Mouse (Mus musculus): ENCODE results near the gene Rab11fip5. TPM values are rescaled to one million over a fixed set of nuclear protein-coding genes. Genes with fewer than 3 reads are reported as not detected.

Gene Rab11fip5
- 14.3 and 16.0 TPM in 2 replicates for polyA plus RNA-seq (2012; rRNA removed)

DNA sequence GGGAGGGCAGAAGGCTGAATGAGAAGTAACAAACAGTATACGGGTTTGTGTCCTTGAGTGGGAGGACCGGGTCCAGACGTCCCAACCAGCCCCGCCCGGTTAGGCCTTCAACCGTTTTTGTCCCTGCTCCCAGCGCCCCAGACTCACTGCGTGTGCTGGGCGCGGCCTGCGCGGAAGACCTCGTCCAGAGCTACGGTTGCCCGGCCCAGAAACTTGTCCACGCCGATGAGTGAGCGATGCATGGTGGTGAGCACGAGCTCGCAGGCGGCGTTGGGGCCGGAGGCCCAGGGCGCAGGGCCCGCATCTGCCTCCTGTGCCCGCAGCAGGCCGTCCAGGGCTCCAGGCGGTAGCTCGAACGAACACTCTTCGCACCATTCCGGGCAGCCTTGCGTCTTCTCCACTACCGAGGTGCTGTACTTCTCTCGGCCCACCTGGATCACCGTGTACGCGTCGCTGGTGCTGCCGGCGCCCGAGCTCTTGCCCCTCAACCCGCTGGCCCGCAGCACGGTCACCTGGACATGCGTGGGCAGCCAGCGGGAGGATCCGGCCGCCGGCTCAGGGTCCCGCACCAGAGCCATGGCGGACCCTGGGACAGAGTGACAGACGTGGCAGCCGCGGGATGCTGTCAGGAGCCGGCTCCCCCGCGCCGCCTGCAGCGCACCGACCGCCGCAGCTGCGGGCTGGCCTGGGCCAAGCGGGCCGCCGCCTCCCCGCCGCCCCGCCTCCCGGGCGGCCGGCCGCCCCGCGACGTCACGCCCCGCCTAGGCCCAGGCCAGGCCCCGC is at the start of gene Rab11fip5:
TSS of gene Rab11fip5 (minus strand) at position 684 of the 783 bp plus-strand sequence.

GRCm38 (mm10) chr6:85423836-85424379 is 49.5 kb upstream of the Rab11fip5 start, which contains the start of gene Noto:
Gene Noto, plus strand, starts transcription at chr6:85423886.

DNA sequence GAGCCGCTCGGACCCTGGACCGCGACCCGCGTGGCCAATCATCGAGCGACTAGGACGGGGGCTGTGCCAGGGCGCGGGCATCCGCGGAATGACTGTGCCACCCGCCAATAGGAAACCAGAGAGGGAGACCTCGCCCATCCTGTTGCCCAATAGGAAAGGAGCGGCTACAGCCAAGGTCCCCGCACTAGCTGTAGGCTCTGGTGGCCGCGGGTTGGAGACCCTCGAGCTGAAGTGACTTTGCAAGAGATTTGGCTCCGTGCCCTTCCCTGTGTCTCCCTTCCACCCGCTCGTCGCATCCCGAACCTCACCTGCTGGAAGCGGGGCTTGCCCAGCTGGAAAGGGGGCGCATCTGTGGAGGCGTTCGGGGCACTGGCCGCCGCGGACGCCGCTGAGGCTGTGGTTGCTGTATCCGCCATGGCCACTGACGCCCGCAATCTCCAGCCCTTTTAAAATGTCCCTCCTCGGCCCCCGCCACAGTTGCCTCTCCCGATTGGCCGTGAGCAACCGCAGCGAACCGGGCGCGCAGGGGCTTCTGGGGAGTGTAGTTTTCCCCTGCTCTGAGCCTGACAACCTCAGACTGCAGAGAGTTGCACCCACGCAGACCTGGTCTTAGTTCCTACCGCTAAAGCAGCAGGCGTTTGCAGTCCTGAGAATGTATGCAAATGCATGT is 41.3 kb downstream of the Rab11fip5 start, which contains the start of gene Sfxn5:
TSS of gene Sfxn5 (minus strand) at position 423 of the 670 bp plus-strand sequence.

Other genes starting within 250 kb of the Rab11fip5 start
- 12.2 and 14.0 TPM in 2 replicates for gene Spr, start 236.9 kb downstream of the Rab11fip5 start, polyA plus RNA-seq (2012; rRNA removed)
- gene Emx1, start 187.2 kb downstream of the Rab11fip5 start, polyA plus RNA-seq (2012; rRNA removed): 31.3 and 68.2 TPM in 2 replicates
- gene Sfxn5, start 41.2 kb downstream of the Rab11fip5 start, polyA plus RNA-seq (2012; rRNA removed): 12.8 and 14.4 TPM in 2 replicates
- not detected in 2 replicates for gene Noto, start 49.3 kb upstream of the Rab11fip5 start, polyA plus RNA-seq (2012; rRNA removed)
- 61.0 and 74.5 TPM in 2 replicates for gene Smyd5, start 57.4 kb upstream of the Rab11fip5 start, polyA plus RNA-seq (2012; rRNA removed)
- 322 and 341 TPM in 2 replicates for gene Cct7, start 76.9 kb upstream of the Rab11fip5 start, polyA plus RNA-seq (2012; rRNA removed)
- gene Pradc1, start 77.3 kb upstream of the Rab11fip5 start, polyA plus RNA-seq (2012; rRNA removed): 18.1 and 18.9 TPM in 2 replicates
- gene Fbxo41, start 128.4 kb upstream of the Rab11fip5 start, polyA plus RNA-seq (2012; rRNA removed): 14.3 and 15.0 TPM in 2 replicates
- 0.06 and 0.10 TPM in 2 replicates for gene Egr4, start 139.0 kb upstream of the Rab11fip5 start, polyA plus RNA-seq (2012; rRNA removed)
- 6.1 and 6.5 TPM in 2 replicates for gene Alms1, start 212.9 kb upstream of the Rab11fip5 start, polyA plus RNA-seq (2012; rRNA removed)

All from central nervous system, embryonic 14 days (tissue).